Mouse (Mus musculus) cerebellum, adult 9-10 months (tissue): ENCODE results near the gene Crcp.

ENCODE experiments used
- DNase-seq: peaks from one replicate; pipeline ENCODE4 v3.0.0; 2022

The Crcp gene

GRCm38 (mm10) chr5:130059413-130060328, 30.6 kb downstream of the Crcp start:
- no peak for DNase-seq

GRCm38 (mm10) chr5:130060329-130060665, 31.2 kb downstream of the Crcp start:
- no peak for DNase-seq

- no peak for DNase-seq
Observed at GRCm38 (mm10) chr5:130062096-130062495, 33.0 kb downstream of the Crcp start.

GRCm38 (mm10) chr5:130063760-130064159, 34.7 kb downstream of the Crcp start:
- peak; percentile 84 for DNase-seq

- DNase-seq = no peak
Observed at GRCm38 (mm10) chr5:130065579-130065978, 36.5 kb downstream of the Crcp start.

GRCm38 (mm10) chr5:130067841-130068264, 38.8 kb downstream of the Crcp start:
- DNase-seq = no peak

- DNase-seq = no peak
Observed at GRCm38 (mm10) chr5:130073026-130073425, 43.9 kb downstream of the Crcp start, which contains the start of gene Tpst1. TSS of gene Tpst1 (plus strand) at chr5:130073326.

GRCm38 (mm10) chr5:130074491-130074890, 45.4 kb downstream of the Crcp start:
- no peak for DNase-seq

GRCm38 (mm10) chr5:130076396-130076795, 47.3 kb downstream of the Crcp start:
- no peak for DNase-seq

- DNase-seq = peak; percentile 37
Observed at GRCm38 (mm10) chr5:130078096-130078833, 49.2 kb downstream of the Crcp start.

- DNase-seq = no peak
Observed at GRCm38 (mm10) chr5:130078834-130079156, 49.7 kb downstream of the Crcp start.

- DNase-seq = peak; percentile 95
Observed at GRCm38 (mm10) chr5:130079202-130080050, 50.3 kb downstream of the Crcp start.

- peak; percentile 54 for DNase-seq
Observed at GRCm38 (mm10) chr5:130080051-130080681, 51.1 kb downstream of the Crcp start.

GRCm38 (mm10) chr5:130081181-130081881, 52.2 kb downstream of the Crcp start:
- no peak for DNase-seq

GRCm38 (mm10) chr5:130082431-130082830, 53.3 kb downstream of the Crcp start:
- DNase-seq = no peak

- DNase-seq = no peak
Observed at GRCm38 (mm10) chr5:130084271-130084670, 55.2 kb downstream of the Crcp start.

- DNase-seq = no peak
Observed at GRCm38 (mm10) chr5:130088008-130088407, 58.9 kb downstream of the Crcp start.

GRCm38 (mm10) chr5:130088612-130089011, 59.5 kb downstream of the Crcp start:
- no peak for DNase-seq

GRCm38 (mm10) chr5:130089177-130089576, 60.1 kb downstream of the Crcp start:
- no peak for DNase-seq

- no peak for DNase-seq
Observed at GRCm38 (mm10) chr5:130089626-130090393, 60.7 kb downstream of the Crcp start.

GRCm38 (mm10) chr5:130096754-130097153, 67.7 kb downstream of the Crcp start:
- no peak for DNase-seq
